Mouse (Mus musculus) thymus, postnatal 36 days (tissue): ENCODE measurements around the gene Gm11168.
"Not testable (repeated sequence)": the region's sequence is repeated elsewhere in the genome, so short reads cannot be mapped to it uniquely, and the experiment has no call there.

Experiments used
- DNase-seq, 2 experiments: peaks; one replicate each; pipeline ENCODE4 v3.0.0; 2022; ENCODE audit warnings: mixed read lengths in 2 of 2

Gm11168 gene

DNA sequence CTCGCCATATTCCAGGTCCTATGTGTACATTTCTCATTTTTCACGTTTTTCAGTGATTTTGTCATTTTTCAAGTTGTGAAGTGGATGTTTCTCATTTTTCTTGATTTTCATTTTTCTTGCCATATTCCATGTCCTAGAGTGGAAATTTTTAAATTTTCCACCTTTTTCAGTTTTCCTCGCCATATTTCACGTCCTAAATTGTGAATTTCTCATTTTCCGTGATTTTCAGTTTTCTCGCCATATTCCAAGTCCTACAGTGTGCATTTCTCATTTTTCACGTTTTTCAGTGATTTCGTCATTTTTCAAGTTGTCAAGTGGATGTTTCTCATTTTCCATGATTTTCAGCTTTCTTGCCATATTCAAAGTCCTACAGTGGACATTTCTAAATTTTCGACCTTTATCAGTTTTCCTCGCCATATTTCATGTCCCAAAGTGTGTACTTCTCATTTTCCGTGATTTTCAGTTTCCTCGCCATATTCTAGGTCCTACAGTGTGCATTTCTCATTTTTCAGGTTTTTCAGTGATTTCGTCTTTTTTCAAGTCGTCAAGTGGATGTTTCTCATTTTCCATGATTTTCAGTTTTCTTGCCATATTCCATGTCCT lies at the start of gene Gm11168:
Gene Gm11168, plus strand, starts transcription at position 553 of the 603 bp plus-strand sequence.
- not testable (repeated sequence) for DNase-seq

DNA sequence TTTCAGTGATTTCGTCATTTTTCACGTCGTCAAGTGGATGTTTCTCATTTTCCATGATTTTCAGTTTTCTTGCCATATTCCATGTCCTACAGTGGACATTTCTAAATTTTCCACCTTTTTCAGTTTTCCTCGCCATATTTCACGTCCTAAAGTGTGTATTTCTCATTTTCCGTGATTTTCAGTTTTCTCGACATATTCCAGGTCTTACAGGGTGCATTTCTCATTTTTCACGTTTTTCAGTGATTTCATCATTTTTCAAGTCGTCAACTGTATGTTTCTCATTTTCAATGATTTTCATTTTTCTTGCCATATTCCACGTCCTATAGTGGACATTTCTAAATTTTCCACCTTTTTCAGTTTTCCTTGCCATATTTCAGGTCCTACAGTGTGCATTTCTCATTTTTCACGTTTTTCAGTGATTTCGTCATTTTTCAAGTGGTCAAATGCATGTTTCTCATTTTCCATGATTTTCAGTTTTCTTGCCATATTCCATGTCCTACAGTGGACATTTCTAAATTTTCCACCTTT lies 2.6 kb upstream of the Gm11168 start, which contains the start of gene Gm10722:
Gene Gm10722, plus strand, starts transcription at position 478 of the 528 bp plus-strand sequence.
- DNase-seq: not testable (repeated sequence)

DNA sequence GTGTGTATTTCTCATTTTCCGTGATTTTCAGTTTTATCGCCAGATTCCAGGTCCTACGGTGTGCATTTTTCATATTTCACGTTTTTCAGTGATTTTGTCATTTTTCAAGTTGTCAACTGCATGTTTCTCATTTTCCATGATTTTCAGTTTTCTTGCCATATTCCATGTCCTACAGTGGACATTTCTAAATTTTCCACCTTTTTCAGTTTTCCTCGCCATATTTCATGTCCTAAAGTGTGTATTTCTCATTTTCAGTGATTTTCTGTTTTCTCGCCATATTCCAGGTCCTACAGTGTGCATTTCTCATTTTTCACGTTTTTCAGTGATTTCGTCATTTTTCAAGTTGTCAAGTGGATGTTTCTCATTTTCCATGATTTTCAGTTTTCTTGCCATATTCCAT lies 2.1 kb upstream of the Gm11168 start:
- not testable (repeated sequence) for DNase-seq

GRCm38 (mm10) chr9:3001948-3002659 lies 1.0 kb upstream of the Gm11168 start:
- peak; percentile 15 to 52 for DNase-seq

GRCm38 (mm10) chr9:3006179-3006578 lies 3.0 kb downstream of the Gm11168 start:
- DNase-seq: not testable (repeated sequence)

GRCm38 (mm10) chr9:3006636-3007035 lies 3.5 kb downstream of the Gm11168 start:
- peak; percentile 23 to 57 for DNase-seq

DNA sequence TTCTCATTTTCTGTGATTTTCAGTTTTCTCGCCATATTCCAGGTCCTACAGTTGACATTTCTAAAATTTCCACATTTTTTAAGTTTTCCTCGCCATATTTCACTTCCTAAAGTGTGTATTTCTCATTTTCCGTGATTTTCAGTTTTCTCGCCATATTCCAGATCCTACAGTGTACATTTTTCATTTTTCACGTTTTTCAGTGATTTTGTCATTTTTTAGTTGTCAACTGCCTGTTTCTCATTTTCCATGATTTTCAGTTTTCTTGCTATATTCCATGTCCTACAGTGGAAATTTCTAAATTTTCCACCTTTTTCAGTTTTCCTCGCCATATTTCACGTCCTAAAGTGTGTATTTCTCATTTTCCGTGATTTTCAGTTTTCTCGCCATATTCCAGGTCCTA lies 4.1 kb downstream of the Gm11168 start:
- not testable (repeated sequence) for DNase-seq

- DNase-seq: not testable (repeated sequence)
Measured at GRCm38 (mm10) chr9:3009331-3009730, 6.2 kb downstream of the Gm11168 start.

DNA sequence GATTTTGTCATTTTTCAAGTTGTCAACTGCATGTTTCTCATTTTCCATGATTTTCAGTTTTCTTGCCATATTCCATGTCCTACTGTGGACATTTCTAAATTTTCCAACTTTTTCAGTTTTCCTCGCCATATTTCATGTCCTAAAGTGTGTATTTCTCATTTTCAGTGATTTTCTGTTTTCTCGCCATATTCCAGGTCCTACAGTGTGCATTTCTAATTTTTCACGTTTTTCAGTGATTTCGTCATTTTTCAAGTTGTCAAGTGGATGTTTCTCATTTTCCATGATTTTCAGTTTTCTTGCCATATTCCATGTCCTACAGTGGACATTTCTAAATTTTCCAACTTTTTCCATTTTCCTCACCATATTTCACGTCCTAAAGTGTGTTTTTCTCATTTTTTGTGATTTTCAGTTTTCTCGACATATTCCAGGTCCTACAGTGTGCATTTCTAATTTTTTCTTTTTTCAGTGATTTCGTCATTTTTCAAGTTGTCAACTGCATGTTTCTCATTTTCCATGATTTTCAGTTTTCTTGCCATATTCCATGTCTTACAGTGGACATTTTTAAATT lies 9.0 kb downstream of the Gm11168 start:
- not testable (repeated sequence) for DNase-seq

- not testable (repeated sequence) for DNase-seq
Measured at GRCm38 (mm10) chr9:3012733-3013279, 9.7 kb downstream of the Gm11168 start, which contains the start of gene Gm10721. Gene Gm10721 (plus strand): TSS chr9:3013140.

- not testable (repeated sequence) for DNase-seq
Measured at GRCm38 (mm10) chr9:3015354-3015753, 12.2 kb downstream of the Gm11168 start, which contains the start of gene Gm10720. Gene Gm10720 (plus strand): TSS chr9:3015654.

DNA sequence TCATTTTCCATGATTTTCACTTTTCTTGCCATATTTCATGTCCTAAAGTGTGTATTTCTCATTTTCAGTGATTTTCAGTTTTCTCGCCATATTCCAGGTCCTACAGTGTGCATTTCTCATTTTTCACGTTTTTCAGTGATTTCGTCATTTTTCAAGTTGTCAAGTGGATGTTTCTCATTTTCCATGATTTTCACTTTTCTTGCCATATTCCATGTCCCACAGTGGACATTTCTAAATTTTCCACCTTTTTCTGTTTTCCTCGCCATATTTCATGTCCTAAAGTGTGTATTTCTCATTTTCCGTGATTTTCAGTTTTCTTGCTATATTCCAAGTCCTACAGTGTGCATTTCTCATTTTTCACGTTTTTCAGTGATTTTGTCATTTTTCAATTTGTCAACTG lies 12.8 kb downstream of the Gm11168 start:
- not testable (repeated sequence) for DNase-seq

- DNase-seq: not testable (repeated sequence)
Measured at GRCm38 (mm10) chr9:3017108-3017507, 14.0 kb downstream of the Gm11168 start, which contains the start of gene Gm10719. Gene Gm10719 (plus strand): TSS chr9:3017408.

GRCm38 (mm10) chr9:3018944-3019343 lies 15.8 kb downstream of the Gm11168 start:
- peak; percentile 11 to 21 for DNase-seq

- DNase-seq: peak in 1 of 2 experiments; percentile 8
Measured at GRCm38 (mm10) chr9:3019835-3020727, 16.9 kb downstream of the Gm11168 start.

DNA sequence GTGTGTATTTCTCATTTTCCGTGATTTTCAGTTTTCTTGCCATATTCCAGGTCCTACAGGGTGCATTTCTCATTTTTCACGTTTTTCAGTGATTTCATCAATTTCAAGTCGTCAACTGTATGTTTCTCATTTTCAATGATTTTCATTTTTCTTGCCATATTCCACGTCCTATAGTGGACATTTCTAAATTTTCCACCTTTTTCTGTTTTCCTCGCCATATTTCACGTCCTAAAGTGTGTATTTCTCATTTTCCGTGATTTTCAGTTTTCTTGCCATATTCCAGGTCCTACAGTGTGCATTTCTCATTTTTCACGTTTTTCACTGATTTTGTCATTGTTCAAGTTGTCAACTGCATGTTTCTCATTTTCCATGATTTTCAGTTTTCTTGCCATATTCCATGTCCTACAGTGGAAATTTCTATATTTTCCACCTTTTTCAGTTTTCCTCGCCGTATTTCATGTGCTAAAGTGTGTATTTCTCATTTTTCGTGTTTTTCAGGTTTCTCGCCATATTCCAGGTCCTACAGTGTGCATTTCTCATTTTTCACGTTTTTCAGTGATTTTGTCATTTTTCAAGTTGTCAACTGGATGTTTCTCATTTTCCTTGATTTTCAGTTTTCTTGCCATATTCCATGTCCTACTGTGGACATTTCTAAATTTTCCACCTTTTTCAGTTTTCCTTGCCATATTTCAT lies 19.3 kb downstream of the Gm11168 start:
- not testable (repeated sequence) for DNase-seq

GRCm38 (mm10) chr9:3023312-3023984 lies 20.3 kb downstream of the Gm11168 start, which contains the start of gene Gm10718:
Gene Gm10718 (plus strand): TSS chr9:3023547.
- DNase-seq: not testable (repeated sequence)

- peak; percentile 20 to 52 for DNase-seq
Measured at GRCm38 (mm10) chr9:3023985-3024648, 21.0 kb downstream of the Gm11168 start.

- DNase-seq: peak in 1 of 2 experiments; percentile 13
Measured at GRCm38 (mm10) chr9:3024912-3025467, 21.8 kb downstream of the Gm11168 start, which contains the start of gene Gm10717. Gene Gm10717 (plus strand): TSS chr9:3025417.
